Mouse (Mus musculus) MEL (cell line): ENCODE data around the gene Ccdc3. TPM values are rescaled to one million over a fixed set of nuclear protein-coding genes. Genes with fewer than 3 reads are reported as not detected.

Experiments
- DNase-seq: peaks from one replicate; pipeline ENCODE4 v3.0.0; 2011; ENCODE audit warnings: low read depth, low spot score
- H3K27ac ChIP-seq: 2 replicates; pipeline ENCODE4 v1.5.1; 2012; ENCODE audit warnings: low read depth, mild to moderate bottlenecking, control low read depth, low read length, moderate library complexity; ENCODE audit not compliant: control insufficient read depth
- H3K27me3 ChIP-seq, 2 experiments: fragments of 150-350 bp in 1 of 2; sonication (generic) in 1 of 2; 2 replicates each; pipeline ENCODE4 v1.6.1; 2012; ENCODE audit warnings: low read length in 2 of 2, mild to moderate bottlenecking in 2 of 2, improper control_type of control experiment in 1 of 2, moderate library complexity in 1 of 2; ENCODE audit not compliant: insufficient read depth in 2 of 2, control insufficient read depth in 1 of 2
- H3K36me3 ChIP-seq, 2 experiments: 2 replicates each; pipeline ENCODE4 v1.6.1; 2012 to 2014; ENCODE audit warnings: low read length in 2 of 2, improper control_type of control experiment in 1 of 2, inconsistent platforms in 1 of 2, mild to moderate bottlenecking in 1 of 2; ENCODE audit not compliant: insufficient read depth in 2 of 2, control insufficient read depth in 1 of 2
- H3K4me1 ChIP-seq, 2 experiments: fragments of 150-350 bp in 1 of 2; sonication (generic) in 1 of 2; 2 replicates each; pipeline ENCODE4 v1.6.1; 2012; ENCODE audit warnings: low read length in 2 of 2, improper control_type of control experiment in 1 of 2, mild to moderate bottlenecking in 1 of 2; ENCODE audit not compliant: insufficient read depth in 2 of 2, control insufficient read depth in 1 of 2
- H3K4me3 ChIP-seq, 2 experiments: fragments of 150-350 bp in 1 of 2; sonication (generic) in 1 of 2; 2 replicates each; pipeline ENCODE4 v1.5.1; 2012; ENCODE audit warnings: low read depth in 2 of 2, low read length in 2 of 2, mild to moderate bottlenecking in 2 of 2, moderate library complexity in 2 of 2, control low read depth in 1 of 2, improper control_type of control experiment in 1 of 2; ENCODE audit not compliant: control insufficient read depth in 1 of 2, insufficient read depth in 1 of 2
- H3K79me2 ChIP-seq: 2 replicates; pipeline ENCODE4 v1.6.1; 2012; ENCODE audit warnings: mild to moderate bottlenecking, low read length, moderate library complexity; ENCODE audit not compliant: control insufficient read depth, poor library complexity, insufficient read depth
- H3K9ac ChIP-seq: 2 replicates; pipeline ENCODE4 v1.6.1; 2012; ENCODE audit warnings: low read depth, mild to moderate bottlenecking, control low read depth, low read length, moderate library complexity; ENCODE audit not compliant: control insufficient read depth, poor library complexity, severe bottlenecking
- H3K9me3 ChIP-seq: fragments of 150-350 bp; sonication (generic); replicated peaks from 2 replicates; pipeline ENCODE4 v1.6.1; 2012; ENCODE audit warnings: mild to moderate bottlenecking, low read length, improper control_type of control experiment, moderate library complexity; ENCODE audit not compliant: insufficient read depth
- BHLHE40 ChIP-seq: IDR thresholded peaks from 2 replicates; pipeline ENCODE4 v1.6.1; 2012; ENCODE audit warnings: low read depth, mild to moderate bottlenecking, inconsistent platforms, low read length, improper control_type of control experiment, borderline replicate concordance
- CHD1 ChIP-seq: IDR thresholded peaks from 2 replicates; pipeline ENCODE4 v1.6.1; 2012; ENCODE audit warnings: low read depth, mild to moderate bottlenecking, inconsistent platforms, low read length, improper control_type of control experiment
- CHD2 ChIP-seq: IDR thresholded peaks from 2 replicates; pipeline ENCODE4 v1.6.1; 2011; ENCODE audit warnings: low read length, improper control_type of control experiment
- CTCF ChIP-seq, 3 experiments: IDR thresholded peaks in 2 of 3; conservative IDR thresholded peaks in 1 of 3; 2 replicates each; pipeline ENCODE4 v1.5.1; 2011 to 2012; ENCODE audit warnings: low read length in 3 of 3, low read depth in 2 of 3, mild to moderate bottlenecking in 2 of 3, improper control_type of control experiment in 1 of 3, inconsistent platforms in 1 of 3, mixed read lengths in 1 of 3, moderate library complexity in 1 of 3; ENCODE audit not compliant: control insufficient read depth in 1 of 3, insufficient read depth in 1 of 3, poor library complexity in 1 of 3, severe bottlenecking in 1 of 3
- E2F4 ChIP-seq: IDR thresholded peaks from 2 replicates; pipeline ENCODE4 v1.6.1; 2011; ENCODE audit warnings: low read depth, low read length, improper control_type of control experiment, borderline replicate concordance
- GABPA ChIP-seq: IDR thresholded peaks from 2 replicates; pipeline ENCODE4 v1.6.1; 2012; ENCODE audit warnings: low read depth, mild to moderate bottlenecking, inconsistent platforms, low read length, improper control_type of control experiment, moderate library complexity
- HCFC1 ChIP-seq: IDR thresholded peaks from 2 replicates; pipeline ENCODE4 v1.6.1; 2012; ENCODE audit warnings: low read depth, mild to moderate bottlenecking, inconsistent platforms, low read length, improper control_type of control experiment, moderate library complexity
- JUND ChIP-seq: IDR thresholded peaks from 2 replicates; pipeline ENCODE4 v1.6.1; 2011; ENCODE audit warnings: low read depth, mild to moderate bottlenecking, improper control_type of control experiment, low read length
- KAT2A ChIP-seq: conservative IDR thresholded peaks from 2 replicates; pipeline ENCODE4 v1.6.1; 2012; ENCODE audit warnings: low read depth, low read length, improper control_type of control experiment, inconsistent platforms
- MAFK ChIP-seq: IDR thresholded peaks from 2 replicates; pipeline ENCODE4 v1.6.1; 2011; ENCODE audit warnings: low read depth, mild to moderate bottlenecking, low read length, improper control_type of control experiment, borderline replicate concordance
- MAX ChIP-seq: IDR thresholded peaks from 2 replicates; pipeline ENCODE4 v1.6.1; 2011; ENCODE audit warnings: low read length, improper control_type of control experiment
- MYC ChIP-seq: IDR thresholded peaks from 2 replicates; pipeline ENCODE4 v1.6.1; 2011; ENCODE audit warnings: low read depth, mild to moderate bottlenecking, low read length, improper control_type of control experiment, moderate library complexity
- NELFE ChIP-seq: IDR thresholded peaks from 2 replicates; pipeline ENCODE4 v1.6.1; 2011; ENCODE audit warnings: low read depth, low read length, improper control_type of control experiment
- NRF1 ChIP-seq: IDR thresholded peaks from 2 replicates; pipeline ENCODE4 v1.6.1; 2014; ENCODE audit warnings: low read depth, mild to moderate bottlenecking, inconsistent platforms, low read length, improper control_type of control experiment, moderate library complexity; ENCODE audit not compliant: poor library complexity, insufficient read depth, severe bottlenecking
- POLR2AphosphoS2 ChIP-seq: IDR thresholded peaks from 2 replicates; pipeline ENCODE4 v1.6.1; 2011; ENCODE audit warnings: low read length, improper control_type of control experiment
- TBP ChIP-seq: IDR thresholded peaks from 2 replicates; pipeline ENCODE4 v1.8.0; 2011; ENCODE audit warnings: low read depth, low read length, improper control_type of control experiment
- TCF12 ChIP-seq: IDR thresholded peaks from 2 replicates; pipeline ENCODE4 v1.6.1; 2014; ENCODE audit warnings: low read depth, mild to moderate bottlenecking, inconsistent platforms, low read length, improper control_type of control experiment, moderate library complexity
- UBTF ChIP-seq: IDR thresholded peaks from 2 replicates; pipeline ENCODE4 v1.6.1; 2012; ENCODE audit warnings: low read depth, mild to moderate bottlenecking, inconsistent platforms, low read length, improper control_type of control experiment, moderate library complexity, borderline replicate concordance; ENCODE audit not compliant: insufficient read depth
- USF1 ChIP-seq: IDR thresholded peaks from 2 replicates; pipeline ENCODE4 v1.6.1; 2014; ENCODE audit warnings: low read depth, mild to moderate bottlenecking, inconsistent platforms, low read length, improper control_type of control experiment, moderate library complexity
- polyA plus RNA-seq, 2 experiments: library from polyadenylated mRNA; stranded (reverse) in 1 of 2; unstranded in 1 of 2; fragments of >175 nt in 1 of 2; fragments of >200 nt in 1 of 2; gene quantifications; 2 replicates each; pipeline versions ENCODE4 v1.2.1 to v1.2.4; 2012; ENCODE audit warnings: low replicate concordance in 2 of 2, low read depth in 1 of 2; ENCODE audit not compliant: insufficient read length in 2 of 2, insufficient read depth in 1 of 2, missing spikeins in 1 of 2
- total RNA-seq: library from RNA; depleted of rRNA; stranded (reverse); fragments of 300-350 nt; gene quantifications from 2 replicates; pipeline ENCODE4 v1.2.3, GENCODE M21; 2012

Ccdc3 gene
- total and polyA plus RNA-seq, 3 experiments, result not detected

- no peak for TF ChIP-seq TCF12
- TF ChIP-seq CHD2, result no peak
- no peak for TF ChIP-seq USF1
- no peak for TF ChIP-seq HCFC1
- no peak for TF ChIP-seq MAX
- no peak for TF ChIP-seq MAFK
- TF ChIP-seq GABPA, result no peak
- no peak for TF ChIP-seq KAT2A
- TF ChIP-seq MYC, result no peak
- TF ChIP-seq POLR2AphosphoS2, result no peak
- no peak for TF ChIP-seq E2F4
- TF ChIP-seq UBTF, result no peak
- no peak for TF ChIP-seq CHD1
- no peak for TF ChIP-seq NELFE
- TF ChIP-seq BHLHE40, result no peak
- TF ChIP-seq CTCF (IDR thresholded peaks at IDR 0.05 in 2 of 3, conservative IDR thresholded peaks at IDR 0.05 in 1 of 3; ENCODE audit: control insufficient read depth in 1 of 3, insufficient read depth in 1 of 3, low read depth in 2 of 3, low read length in 3 of 3, poor library complexity in 1 of 3, severe bottlenecking in 1 of 3), result no peak
- no peak for TF ChIP-seq TBP
- DNase-seq, result peak; percentile 8
- H3K9me3 ChIP-seq, result no peaks in the 10 kb centered on the region
- H3K27ac ChIP-seq, result no peak overlapping the region
- no peaks in the 10 kb centered on the region for H3K4me1 ChIP-seq
- H3K4me3 ChIP-seq, result no peak overlapping the region
- no peaks in the 10 kb centered on the region for H3K36me3 ChIP-seq
- no peaks in the 10 kb centered on the region for H3K79me2 ChIP-seq
- no peak overlapping the region for H3K9ac ChIP-seq
- no peaks in the 10 kb centered on the region; a peak in 1 of 4 replicates for H3K27me3 ChIP-seq
Observed at GRCm38 (mm10) chr2:5125506-5125905, 12.1 kb upstream of the Ccdc3 start.

DNA sequence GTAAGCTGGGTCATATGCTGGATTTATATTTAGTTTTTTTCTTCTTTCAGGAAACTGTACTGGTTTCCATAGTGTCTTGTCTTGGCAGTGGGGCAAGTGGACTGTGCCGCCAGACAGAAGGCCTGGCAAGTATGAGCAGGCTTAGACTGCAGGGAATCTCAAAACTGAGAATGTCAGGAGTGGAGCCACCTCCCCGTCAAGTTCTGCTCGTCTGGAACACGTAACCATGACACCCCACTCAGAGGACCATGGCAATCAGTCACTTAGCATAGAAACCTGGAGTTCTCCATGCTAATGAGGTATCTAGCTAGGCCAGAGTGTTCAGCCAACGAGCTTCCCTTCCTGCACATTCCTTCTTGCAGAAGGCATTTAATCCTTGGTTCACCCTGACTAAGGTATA is 10.2 kb upstream of the Ccdc3 start:
- H3K27me3 ChIP-seq, result no peaks in the 10 kb centered on the region; a peak in 1 of 4 replicates
- no peak overlapping the region for H3K27ac ChIP-seq
- no peaks in the 10 kb centered on the region for H3K36me3 ChIP-seq
- H3K4me3 ChIP-seq, result no peak overlapping the region
- TF ChIP-seq JUND (no peak), HCFC1 (no peak), NRF1 (no peak), TBP (no peak)
- TF ChIP-seq, all 39 proteins: peak for 0
- H3K9me3 ChIP-seq, result no peaks in the 10 kb centered on the region
- H3K4me1 ChIP-seq, result no peaks in the 10 kb centered on the region
- DNase-seq, result no peak
- H3K9ac ChIP-seq, result no peak overlapping the region
- H3K79me2 ChIP-seq, result no peaks in the 10 kb centered on the region
